Mouse (Mus musculus) cerebellum, postnatal 25 days (tissue): Measurements from ENCODE around the gene E2f4.

ENCODE experiments used
- DNase-seq, 2 experiments: peaks; one replicate each; pipeline ENCODE4 v3.0.0; 2021; ENCODE audit warnings: mixed read lengths in 2 of 2

E2f4 gene

DNA sequence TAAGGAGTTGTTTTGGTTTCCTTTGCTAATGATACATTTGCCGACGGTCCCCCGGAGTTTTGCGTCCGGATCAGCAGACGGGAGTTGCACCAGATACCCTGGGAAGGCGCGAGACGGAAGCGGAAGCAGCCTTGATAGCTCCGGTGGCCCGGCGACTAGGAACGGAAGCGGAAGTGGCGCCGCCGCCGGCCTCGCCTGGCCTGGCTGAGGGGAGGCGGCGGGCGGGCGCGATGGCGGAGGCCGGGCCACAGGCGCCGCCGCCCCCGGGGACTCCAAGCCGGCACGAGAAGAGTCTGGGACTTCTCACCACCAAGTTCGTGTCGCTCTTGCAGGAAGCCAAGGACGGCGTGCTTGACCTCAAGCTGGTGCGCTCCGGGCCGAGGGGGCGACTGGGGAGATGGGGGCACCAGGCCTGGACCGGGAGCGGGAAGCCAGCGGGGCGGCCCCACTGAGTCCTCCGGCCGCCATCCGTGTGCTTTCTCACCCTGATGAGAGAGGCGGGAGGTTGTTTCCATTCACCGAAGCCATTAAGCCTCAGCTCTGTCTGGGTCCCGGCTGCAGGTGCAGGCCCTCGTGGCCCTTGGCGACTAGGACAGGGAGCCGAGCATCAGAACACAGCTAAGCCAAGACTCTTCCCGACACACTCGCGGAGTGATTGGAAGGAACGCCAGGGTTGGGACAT lies at the start of gene E2f4:
TSS of gene E2f4 (plus strand) at position 153 of the 682 bp plus-strand sequence.
- peak; percentile 91 to 95 for DNase-seq

DNA sequence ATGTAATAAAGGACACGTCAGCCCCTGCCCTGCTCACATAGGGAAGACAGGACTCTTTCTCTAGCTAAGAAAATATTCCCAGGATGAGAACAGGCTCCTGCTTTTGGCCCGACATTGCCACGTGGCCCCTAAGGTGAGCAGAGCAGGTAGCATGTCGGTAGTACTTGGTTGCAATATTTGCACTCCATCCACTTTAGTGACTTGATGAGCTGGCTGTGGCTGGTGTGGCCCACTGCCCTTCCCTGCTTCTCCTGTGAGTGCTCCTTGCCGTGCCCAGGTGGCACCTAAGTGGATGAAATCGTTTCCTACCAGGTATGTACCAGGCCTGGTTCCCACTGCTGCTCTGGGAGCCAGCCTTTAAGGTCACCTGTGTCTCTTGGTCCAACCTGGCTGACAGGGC lies 45.5 kb upstream of the E2f4 start:
- DNase-seq = no peak

- no peak for DNase-seq
These were observed 44.6 kb upstream of the E2f4 start for GRCm38 (mm10) chr8:105252680-105253537.

DNA sequence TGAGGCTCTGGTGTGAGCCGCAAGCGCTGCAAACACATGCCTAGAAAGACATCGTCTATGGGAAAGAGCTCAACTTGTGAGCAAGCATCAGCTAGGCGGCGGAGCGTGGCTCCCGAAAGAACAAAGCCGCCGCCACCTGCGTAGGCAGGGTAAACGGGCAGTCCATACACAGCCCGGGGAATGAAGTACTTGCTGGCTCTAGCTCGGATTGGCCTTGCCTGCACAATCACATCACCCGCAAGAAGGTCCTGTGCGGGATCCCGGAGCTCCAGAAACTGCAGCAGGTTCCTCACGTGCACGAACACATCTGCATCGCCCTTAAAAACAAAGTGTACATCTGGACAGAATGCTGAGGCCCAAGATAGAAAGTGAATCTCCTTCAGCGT lies 43.7 kb upstream of the E2f4 start:
- DNase-seq = no peak

- peak; percentile 84 to 93 for DNase-seq
These were observed 43.1 kb upstream of the E2f4 start for GRCm38 (mm10) chr8:105254152-105254965.

DNA sequence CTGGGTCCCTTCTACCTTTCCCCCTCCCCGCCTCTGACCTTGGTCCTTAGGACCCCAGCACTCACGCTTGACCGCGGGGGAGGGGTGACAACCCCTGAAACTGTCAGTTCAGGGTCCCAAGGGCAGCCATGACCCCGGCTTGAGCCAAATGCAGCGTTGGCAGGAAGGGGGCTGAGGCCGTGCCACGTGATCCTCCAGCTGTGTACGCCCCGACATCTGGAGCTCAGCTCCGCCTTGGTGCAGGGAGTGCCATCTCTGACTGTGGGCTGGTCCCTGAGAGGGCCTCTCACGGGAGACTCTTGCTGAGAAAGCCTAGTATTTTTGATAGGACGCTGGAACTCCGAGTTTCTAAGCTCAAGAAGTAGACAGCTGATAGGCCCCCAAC lies 42.5 kb upstream of the E2f4 start, which contains the start of gene B3gnt9:
TSS of gene B3gnt9 (minus strand) at position 188 of the 385 bp plus-strand sequence.
- peak in 1 of 2 experiments; percentile 25 for DNase-seq

GRCm38 (mm10) chr8:105257318-105258114 lies 39.9 kb upstream of the E2f4 start:
- DNase-seq = no peak

DNA sequence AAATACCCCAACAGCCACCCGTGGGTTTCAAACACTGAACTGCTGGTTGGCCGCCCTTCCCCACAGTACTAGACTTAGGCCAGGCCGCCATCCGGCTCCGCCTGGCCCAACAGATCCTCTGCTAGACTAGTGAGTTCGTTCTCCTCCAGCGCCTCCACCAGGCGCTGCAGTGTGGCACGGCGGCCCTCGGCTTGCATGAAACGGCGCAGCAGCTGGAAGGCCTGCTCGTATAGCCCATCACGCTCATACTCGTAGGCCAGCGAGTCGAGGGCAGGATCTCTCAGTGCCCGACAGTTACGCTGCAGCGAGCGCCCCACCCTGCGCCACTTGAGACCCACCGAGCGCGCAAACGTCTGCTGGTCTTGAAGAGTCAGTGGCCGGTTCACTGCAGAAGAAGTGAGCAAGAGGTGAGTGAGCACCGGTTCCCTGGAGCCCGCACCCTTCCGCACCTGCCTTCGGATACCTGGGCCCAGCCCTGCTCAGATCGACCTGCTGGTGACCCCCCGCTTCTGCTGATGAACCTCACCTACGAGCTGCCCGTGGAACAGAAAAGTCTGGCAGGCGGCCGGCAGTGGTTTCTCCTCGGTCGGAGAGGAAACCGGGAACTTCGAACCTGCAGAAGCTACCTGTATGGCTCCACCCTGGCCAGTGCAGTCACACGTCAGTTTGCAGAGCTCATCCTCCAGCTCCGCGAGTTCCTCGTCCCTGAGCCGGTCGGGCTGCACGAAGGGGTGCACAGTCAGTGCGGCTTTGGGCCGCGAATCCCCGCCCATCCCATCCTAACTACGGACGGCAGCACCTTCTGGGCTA lies 38.3 kb upstream of the E2f4 start:
- DNase-seq = peak; percentile 36 to 52

DNA sequence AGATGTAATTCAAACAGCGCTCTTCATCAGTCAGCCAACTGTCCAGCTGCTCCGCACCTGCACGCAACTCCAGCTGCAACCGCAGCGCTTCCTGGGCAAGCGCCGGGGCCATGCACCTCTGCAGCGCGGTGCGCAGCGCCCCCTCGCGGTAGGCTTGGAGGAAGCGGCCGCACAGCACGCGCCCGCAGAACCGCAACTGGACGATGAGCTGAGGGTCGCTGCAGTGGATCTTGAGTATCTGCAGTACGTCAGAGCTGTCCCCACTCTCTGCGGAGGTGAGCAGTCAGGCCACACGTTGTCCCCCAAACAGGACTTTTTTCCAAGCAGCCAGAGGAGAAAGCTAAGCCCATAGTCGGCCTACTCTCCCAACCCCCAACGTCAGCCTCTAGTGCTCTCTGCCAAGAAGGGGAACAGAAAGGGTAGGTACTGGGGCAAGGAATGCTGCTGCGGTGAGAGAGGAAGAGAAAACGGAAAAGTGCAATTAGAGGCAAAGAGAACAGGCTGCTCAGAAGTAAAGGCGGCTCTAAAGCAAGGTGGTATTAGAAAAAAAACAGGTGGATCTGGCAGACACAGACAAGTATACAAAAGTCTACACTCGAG lies 37.6 kb upstream of the E2f4 start:
- DNase-seq = peak; percentile 81 to 86

- no peak for DNase-seq
These were observed 36.9 kb upstream of the E2f4 start for GRCm38 (mm10) chr8:105260371-105261099.

DNA sequence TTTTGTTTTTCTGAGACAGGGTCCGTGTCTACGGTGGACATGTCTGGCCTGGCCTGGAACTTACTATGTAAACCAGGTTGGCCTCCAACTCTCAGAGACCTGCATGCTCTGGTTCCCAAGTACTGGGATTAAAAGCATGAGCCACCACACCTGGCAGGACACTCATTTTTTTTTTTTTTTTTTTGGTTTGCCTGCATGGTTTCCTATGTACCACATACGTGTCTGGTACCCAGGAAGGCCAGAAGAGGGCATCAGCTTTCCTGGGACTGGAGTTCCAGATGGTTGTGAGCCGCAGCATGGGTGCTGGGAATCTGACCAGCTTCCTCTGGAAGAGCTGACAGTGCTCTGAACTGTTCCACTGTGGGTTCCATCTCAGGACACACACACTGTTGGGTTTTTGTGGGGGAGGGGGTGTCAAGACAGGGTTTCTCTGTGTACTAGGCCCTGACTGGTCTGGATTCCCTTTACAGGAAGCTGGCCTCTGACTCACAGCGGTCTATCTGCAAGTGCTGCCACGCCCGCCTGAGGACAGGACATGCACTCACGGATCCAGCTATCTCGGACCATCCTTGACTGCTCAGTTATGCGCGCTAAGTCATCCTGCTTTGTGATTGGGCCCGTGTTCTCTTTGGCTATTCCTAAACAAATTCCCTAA lies 36.0 kb upstream of the E2f4 start:
- DNase-seq = no peak

DNA sequence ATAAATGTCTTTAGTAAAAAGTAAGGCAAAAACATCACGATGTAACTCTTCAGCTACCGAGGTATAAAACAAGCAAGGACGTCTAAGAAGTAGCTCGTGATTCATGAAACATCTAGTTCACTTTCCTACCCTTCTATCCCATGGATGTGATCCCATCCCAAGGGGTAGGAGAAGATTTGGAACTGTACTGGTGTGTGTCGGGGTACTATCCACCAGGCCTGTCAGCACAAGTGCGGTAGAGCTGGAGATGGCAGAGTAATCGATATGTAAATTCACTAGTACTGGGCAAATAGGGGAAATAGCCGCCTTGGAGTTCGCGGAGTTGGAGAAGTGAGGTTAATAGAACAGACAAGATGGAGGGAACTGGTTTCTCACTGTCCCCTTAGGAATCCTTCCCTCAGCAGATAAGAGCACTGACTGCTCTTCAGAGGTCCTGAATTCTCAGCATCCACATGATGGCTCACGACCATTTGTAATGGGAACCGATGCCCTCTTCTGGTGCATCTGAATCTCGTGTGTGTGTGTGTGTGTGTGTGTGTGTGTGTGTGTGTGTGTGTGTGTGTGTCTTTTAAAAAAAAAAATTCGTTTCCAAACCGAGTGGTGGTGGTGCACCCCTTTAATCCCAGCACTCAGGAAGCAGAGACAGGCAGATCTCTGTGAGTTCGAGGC lies 34.1 kb upstream of the E2f4 start:
- DNase-seq = peak in 1 of 2 experiments; percentile 11

DNA sequence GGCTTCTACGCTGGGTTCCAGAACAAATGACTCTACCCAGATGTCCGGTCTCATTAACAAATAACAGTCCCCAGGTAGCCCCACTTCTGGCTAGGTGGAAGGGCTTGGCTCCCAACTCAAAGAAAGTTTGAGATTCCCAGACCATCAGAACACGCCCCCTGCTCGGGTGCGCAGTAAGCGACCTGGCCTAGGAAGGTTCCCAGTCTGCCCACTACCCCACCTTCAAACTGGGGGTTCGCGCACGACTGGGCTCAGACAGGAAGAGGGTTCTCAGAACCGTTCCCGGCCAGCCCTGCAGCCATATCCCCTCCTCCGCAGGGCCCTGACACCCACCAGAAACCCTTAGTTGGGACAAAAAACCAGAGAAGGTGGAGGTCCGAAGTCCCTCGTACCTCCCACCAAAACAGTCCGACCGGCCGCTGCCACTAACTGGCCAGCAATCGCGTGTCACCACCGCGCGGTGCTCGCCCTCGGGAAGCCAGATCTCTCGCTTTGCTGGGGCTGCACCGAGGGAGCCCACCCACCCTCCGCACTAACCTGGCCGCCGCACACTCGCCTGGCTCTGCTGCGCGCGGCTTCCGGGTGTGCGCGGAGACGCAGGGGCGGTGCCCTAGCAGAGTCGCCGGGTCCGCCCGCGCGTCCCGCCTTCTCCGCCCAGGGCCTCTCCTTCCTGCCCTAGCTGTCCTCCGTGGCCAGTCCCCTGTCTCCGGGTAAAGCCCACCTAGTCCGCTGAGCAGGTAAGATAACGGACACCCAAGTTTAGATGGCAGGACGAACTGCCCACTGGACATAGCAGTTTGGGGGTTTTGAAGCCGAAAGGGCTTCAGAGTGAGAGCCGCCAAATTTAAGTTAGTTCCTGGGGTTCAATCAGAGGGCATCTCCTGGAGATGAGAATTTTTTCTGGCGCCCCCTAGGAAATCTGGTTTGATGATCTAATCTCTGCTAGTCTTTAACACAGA lies 33.2 kb upstream of the E2f4 start, which contains the start of the genes Tradd and Fbxl8:
TSS of gene Tradd (minus strand) at position 586 of the 959 bp plus-strand sequence.
TSS of gene Fbxl8 (plus strand) at position 625 of the 959 bp plus-strand sequence.
- DNase-seq = peak; percentile 64 to 78

DNA sequence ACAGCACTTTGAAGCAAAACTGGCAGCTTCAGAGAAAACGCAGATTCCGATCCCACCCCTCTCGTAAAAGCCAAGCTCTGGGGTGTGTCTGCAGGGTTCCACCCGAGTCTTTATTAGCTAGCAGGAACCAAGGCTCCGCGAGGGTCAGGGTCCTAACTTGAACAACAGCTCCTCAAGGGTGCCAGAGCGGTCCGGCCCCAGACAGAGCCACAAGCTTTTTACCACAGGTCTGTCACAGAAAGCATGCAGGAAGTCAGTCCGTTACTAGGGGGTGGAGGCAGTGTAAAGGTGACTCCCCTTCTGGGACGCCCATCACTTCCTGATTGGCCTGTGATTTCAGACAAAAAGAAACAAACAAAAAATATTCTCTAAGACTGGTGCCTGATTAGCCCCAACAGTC lies 32.3 kb upstream of the E2f4 start:
- no peak for DNase-seq

GRCm38 (mm10) chr8:105266775-105267174 lies 30.7 kb upstream of the E2f4 start:
- DNase-seq = peak in 1 of 2 experiments; percentile 9

DNA sequence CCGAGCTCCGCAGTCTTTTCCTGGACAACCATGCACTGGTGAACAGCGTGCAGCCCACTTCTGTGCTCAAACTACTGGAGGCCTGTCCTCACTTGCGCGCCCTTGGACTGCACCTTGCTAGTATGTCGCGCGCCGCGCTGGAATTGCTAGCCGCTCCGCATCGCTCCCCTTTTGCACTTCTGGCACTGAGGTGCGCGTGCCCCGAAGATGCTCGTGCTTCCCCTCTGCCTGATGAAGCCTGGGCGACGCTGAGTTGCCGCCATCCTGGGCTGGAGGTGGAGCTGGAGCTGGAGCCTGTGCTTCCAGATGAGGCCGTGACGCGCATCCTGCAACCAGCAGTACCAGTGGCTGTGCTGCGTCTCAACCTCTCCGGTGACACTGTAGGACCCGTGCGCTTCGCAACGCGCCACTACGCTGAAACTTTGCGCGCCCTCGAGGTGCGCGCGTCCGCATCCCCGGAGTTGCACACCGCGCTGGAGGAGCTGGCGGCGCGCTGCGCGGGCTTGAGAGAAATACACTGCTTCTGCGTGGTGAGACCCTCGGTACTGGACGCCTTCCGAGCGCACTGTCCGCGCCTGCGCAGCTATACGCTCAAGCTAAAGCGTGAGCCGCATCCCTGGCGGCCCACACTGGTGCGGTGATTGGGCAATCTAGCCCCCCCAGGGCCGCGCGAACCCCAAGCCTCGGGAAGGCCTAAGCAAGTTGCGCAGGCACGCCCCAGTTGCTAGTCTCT lies 29.0 kb upstream of the E2f4 start:
- DNase-seq = peak; percentile 48 to 64

DNA sequence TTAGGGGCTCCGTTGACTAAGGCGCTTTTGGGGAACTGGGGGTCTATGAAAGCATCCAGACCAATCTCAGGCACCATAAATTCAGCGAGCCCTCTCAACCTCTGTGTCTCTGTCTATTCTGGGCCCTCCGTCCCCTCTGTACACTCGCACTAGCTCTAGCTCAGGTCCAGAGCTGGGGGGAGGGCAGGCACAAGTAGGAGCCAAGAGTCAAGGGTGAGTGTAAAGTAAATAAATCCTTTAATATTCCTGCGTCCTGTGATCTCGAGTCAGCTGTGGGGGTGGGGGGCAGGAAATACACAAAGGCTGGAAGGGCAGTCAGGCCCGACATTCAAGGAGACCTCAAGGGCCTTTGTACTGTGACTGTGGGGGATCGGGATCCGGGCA lies 28.4 kb upstream of the E2f4 start:
- DNase-seq = peak in 1 of 2 experiments; percentile 13
